Mouse (Mus musculus): ENCODE measurements at regions not wholly inside any gene's neighbourhood (a gene's known extent, or its start where the extent isn't known, plus 50 kb on each side); places are given as distances from the start of the nearest gene placed in this dataset.
"Not testable (repeated sequence)": the region's sequence is repeated elsewhere in the genome, so short reads cannot be mapped to it uniquely, and the experiment has no call there.

GRCm38 (mm10) chr1:194482001-194482716 lies 135.9 kb upstream of the Plxna2 start:
- TF ChIP-seq CTCF (IDR thresholded peaks at IDR 0.05; ENCODE audit: low read depth), result no peak
- no peaks in the 10 kb centered on the region for H3K9me3 ChIP-seq (ENCODE audit: control insufficient read depth)
- no peaks in the 10 kb centered on the region for H3K36me3 ChIP-seq (ENCODE audit: control insufficient read depth, insufficient read depth)
- no peak overlapping the region for H3K9ac ChIP-seq (ENCODE audit: low read depth, low read length)
- 62% methylated on average over 6 of the region's 6 CpGs for WGBS
- H3K4me1 ChIP-seq (replicated peaks; ENCODE audit: control insufficient read depth, insufficient read depth, low read length), result no peaks in the 10 kb centered on the region
- H3K27ac ChIP-seq (ENCODE audit: low read depth, low read length), result no peak overlapping the region
- H3K4me2 ChIP-seq (replicated peaks; ENCODE audit: low read depth), result no peak overlapping the region
- no peak overlapping the region for H3K4me3 ChIP-seq (ENCODE audit: low read depth, low read length)
- H3K27me3 ChIP-seq (replicated peaks; ENCODE audit: control insufficient read depth, insufficient read depth, low read length), result no peaks in the 10 kb centered on the region
- ATAC-seq, result no peak

GRCm38 (mm10) chr1:194471281-194471680 lies 146.7 kb upstream of the Plxna2 start:
- not testable (repeated sequence) for H3K4me3 ChIP-seq (ENCODE audit: low read depth, low read length); H3K27ac ChIP-seq (ENCODE audit: low read depth, low read length); H3K9me3 ChIP-seq (ENCODE audit: control insufficient read depth); H3K36me3 ChIP-seq (ENCODE audit: control insufficient read depth, insufficient read depth); H3K4me2 ChIP-seq (replicated peaks; ENCODE audit: low read depth); H3K9ac ChIP-seq (ENCODE audit: low read depth, low read length); H3K27me3 ChIP-seq (replicated peaks; ENCODE audit: control insufficient read depth, insufficient read depth, low read length); ATAC-seq; H3K4me1 ChIP-seq (replicated peaks; ENCODE audit: control insufficient read depth, insufficient read depth, low read length)
- WGBS, result 91% methylated on average over 2 of the region's 2 CpGs

GRCm38 (mm10) chr1:194452480-194452879 lies 165.5 kb upstream of the Plxna2 start:
- Histone ChIP-seq H3K4me3 (ENCODE audit: low read depth, low read length) (no peak overlapping the region), H3K4me2 (replicated peaks; ENCODE audit: low read depth) (no peak overlapping the region), H3K36me3 (ENCODE audit: control insufficient read depth, insufficient read depth) (no peaks in the 10 kb centered on the region), H3K27me3 (replicated peaks; ENCODE audit: control insufficient read depth, insufficient read depth, low read length) (no peaks in the 10 kb centered on the region), H3K9me3 (ENCODE audit: control insufficient read depth) (no peaks in the 10 kb centered on the region), H3K4me1 (replicated peaks; ENCODE audit: control insufficient read depth, insufficient read depth, low read length) (no peaks in the 10 kb centered on the region), H3K9ac (ENCODE audit: low read depth, low read length) (no peak overlapping the region), H3K27ac (ENCODE audit: low read depth, low read length) (no peak overlapping the region)
- WGBS, result 82% methylated on average over 1 of the region's 1 CpGs
- ATAC-seq, result no peak
- TF ChIP-seq CTCF (IDR thresholded peaks at IDR 0.05; ENCODE audit: low read depth), result no peak

- H3K27ac ChIP-seq (ENCODE audit: low read depth, low read length), result no peak overlapping the region
- H3K9me3 ChIP-seq (ENCODE audit: control insufficient read depth), result no peaks in the 10 kb centered on the region
- WGBS, result 91% methylated on average over 1 of the region's 1 CpGs
- no peaks in the 10 kb centered on the region for H3K27me3 ChIP-seq (replicated peaks; ENCODE audit: control insufficient read depth, insufficient read depth, low read length)
- no peak overlapping the region for H3K4me3 ChIP-seq (ENCODE audit: low read depth, low read length)
- ATAC-seq, result no peak
- TF ChIP-seq CTCF (IDR thresholded peaks at IDR 0.05; ENCODE audit: low read depth), result no peak
- no peaks in the 10 kb centered on the region for H3K36me3 ChIP-seq (ENCODE audit: control insufficient read depth, insufficient read depth)
- H3K4me1 ChIP-seq (replicated peaks; ENCODE audit: control insufficient read depth, insufficient read depth, low read length), result no peaks in the 10 kb centered on the region
- no peak overlapping the region for H3K4me2 ChIP-seq (replicated peaks; ENCODE audit: low read depth)
- no peak overlapping the region for H3K9ac ChIP-seq (ENCODE audit: low read depth, low read length)
Observed at GRCm38 (mm10) chr1:194443681-194444080, 174.3 kb upstream of the Plxna2 start.

GRCm38 (mm10) chr1:194437301-194437700 lies 180.7 kb upstream of the Plxna2 start:
- no peak overlapping the region for H3K4me2 ChIP-seq (replicated peaks; ENCODE audit: low read depth)
- H3K4me1 ChIP-seq (replicated peaks; ENCODE audit: control insufficient read depth, insufficient read depth, low read length), result no peaks in the 10 kb centered on the region
- no peaks in the 10 kb centered on the region for H3K9me3 ChIP-seq (ENCODE audit: control insufficient read depth)
- H3K27ac ChIP-seq (ENCODE audit: low read depth, low read length), result no peak overlapping the region
- H3K36me3 ChIP-seq (ENCODE audit: control insufficient read depth, insufficient read depth), result no peaks in the 10 kb centered on the region
- H3K9ac ChIP-seq (ENCODE audit: low read depth, low read length), result no peak overlapping the region
- H3K4me3 ChIP-seq (ENCODE audit: low read depth, low read length), result no peak overlapping the region
- TF ChIP-seq CTCF (IDR thresholded peaks at IDR 0.05; ENCODE audit: low read depth), result no peak
- ATAC-seq, result no peak
- 75% methylated on average over 5 of the region's 5 CpGs for WGBS
- no peaks in the 10 kb centered on the region for H3K27me3 ChIP-seq (replicated peaks; ENCODE audit: control insufficient read depth, insufficient read depth, low read length)

GRCm38 (mm10) chr1:194435060-194435459 lies 183.0 kb upstream of the Plxna2 start:
- no peak for TF ChIP-seq CTCF (IDR thresholded peaks at IDR 0.05; ENCODE audit: low read depth)

GRCm38 (mm10) chr1:194428586-194428985 lies 189.4 kb upstream of the Plxna2 start:
- ATAC-seq, result no peak
- H3K4me1 ChIP-seq (replicated peaks; ENCODE audit: control insufficient read depth, insufficient read depth, low read length), result no peaks in the 10 kb centered on the region
- TF ChIP-seq CTCF (IDR thresholded peaks at IDR 0.05; ENCODE audit: low read depth), result no peak
- H3K4me2 ChIP-seq (replicated peaks; ENCODE audit: low read depth), result no peak overlapping the region
- 79% methylated on average over 3 of the region's 3 CpGs for WGBS
- no peaks in the 10 kb centered on the region for H3K27me3 ChIP-seq (replicated peaks; ENCODE audit: control insufficient read depth, insufficient read depth, low read length)
- H3K36me3 ChIP-seq (ENCODE audit: control insufficient read depth, insufficient read depth), result no peaks in the 10 kb centered on the region
- H3K4me3 ChIP-seq (ENCODE audit: low read depth, low read length), result no peak overlapping the region
- no peaks in the 10 kb centered on the region for H3K9me3 ChIP-seq (ENCODE audit: control insufficient read depth)
- no peak overlapping the region for H3K9ac ChIP-seq (ENCODE audit: low read depth, low read length)
- H3K27ac ChIP-seq (ENCODE audit: low read depth, low read length), result no peak overlapping the region

More at GRCm38 (mm10) chr1:194435060-194435459, 183.0 kb upstream of the Plxna2 start:
- no peak overlapping the region for H3K4me2 ChIP-seq (replicated peaks; ENCODE audit: low read depth)
- H3K4me3 ChIP-seq (ENCODE audit: low read depth, low read length), result no peak overlapping the region
- ATAC-seq, result no peak
- H3K36me3 ChIP-seq (ENCODE audit: control insufficient read depth, insufficient read depth), result no peaks in the 10 kb centered on the region
- no peak overlapping the region for H3K9ac ChIP-seq (ENCODE audit: low read depth, low read length)
- no peaks in the 10 kb centered on the region for H3K27me3 ChIP-seq (replicated peaks; ENCODE audit: control insufficient read depth, insufficient read depth, low read length)
- no peaks in the 10 kb centered on the region for H3K9me3 ChIP-seq (ENCODE audit: control insufficient read depth)
- WGBS, result 82% methylated on average over 3 of the region's 3 CpGs
- no peak overlapping the region for H3K27ac ChIP-seq (ENCODE audit: low read depth, low read length)
- no peaks in the 10 kb centered on the region for H3K4me1 ChIP-seq (replicated peaks; ENCODE audit: control insufficient read depth, insufficient read depth, low read length)

Measured in intestine, postnatal 0 days (tissue).